Mouse (Mus musculus) liver, adult 2 months (tissue): ENCODE results near the gene Nup210.

Experiments
- CTCF ChIP-seq: fragments of 200-500 bp; IDR thresholded peaks from 2 replicates; pipeline ENCODE4 v1.5.1; 2011; ENCODE audit warnings: low read depth, low read length, control low read depth
- POLR2A ChIP-seq: fragments of 200-500 bp; IDR thresholded peaks from 2 replicates; pipeline ENCODE4 v1.6.1; 2011; ENCODE audit warnings: low read length, control low read depth; ENCODE audit not compliant: insufficient read depth; ENCODE audit errors: extremely low read depth

DNA sequence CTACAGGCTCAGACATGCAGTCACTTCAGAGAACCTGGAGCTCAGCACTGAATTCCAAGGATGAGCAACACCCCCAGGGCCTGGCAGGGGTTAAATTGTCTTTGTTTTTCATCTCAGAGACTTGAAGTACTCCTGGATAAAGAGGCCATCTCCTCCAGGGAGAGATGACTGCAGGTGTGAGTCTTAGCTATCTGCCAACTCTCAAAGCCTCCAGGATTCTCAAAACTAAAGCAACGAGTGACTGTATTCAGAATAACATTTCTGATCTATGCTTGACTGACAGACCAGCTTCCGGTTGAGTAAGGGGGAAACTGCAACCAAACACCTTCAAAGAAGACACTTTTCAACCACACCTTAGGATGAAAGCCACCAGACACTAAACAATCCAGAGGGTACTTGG is 1.9 kb downstream of the Nup210 start:
- no peak for TF ChIP-seq CTCF
- TF ChIP-seq POLR2A, result no peak
